Mouse (Mus musculus): ENCODE measurements around the gene Sppl2b.

DNA sequence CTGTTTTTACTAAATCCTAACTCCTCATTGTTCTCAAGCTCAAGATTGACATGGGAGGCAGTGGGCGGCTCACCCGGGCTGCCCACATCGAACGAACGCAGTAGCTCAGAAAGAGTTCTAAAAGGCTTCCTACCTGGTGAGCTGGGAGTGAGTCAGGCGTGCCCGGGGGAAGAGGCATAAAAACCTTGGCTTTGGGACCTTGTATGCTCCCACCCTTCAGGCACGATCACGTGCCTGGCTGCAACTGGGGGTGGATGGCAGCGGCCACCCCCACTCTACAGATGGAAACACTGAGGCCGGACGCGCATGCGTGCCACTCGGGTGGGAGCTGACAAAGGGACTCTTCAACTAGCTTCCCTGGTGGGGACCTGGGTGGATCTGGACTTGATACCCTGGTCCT lies 12.7 kb upstream of the Sppl2b start:
- TF ChIP-seq CTCF (IDR thresholded peaks at IDR 0.05; ENCODE audit: extremely low read depth, insufficient read length, insufficient replicate concordance, low read depth, low read length) = no peak
- no peak for TF ChIP-seq POLR2A (IDR thresholded peaks at IDR 0.05; ENCODE audit: low read depth, low read length)

All from small intestine, adult 2 months (tissue).